Mouse (Mus musculus) stomach, embryonic 16.5 days (tissue): Measurements from ENCODE around the gene Prss16. TPM values are rescaled to one million over a fixed set of nuclear protein-coding genes. Genes with fewer than 3 reads are reported as not detected.

Experiments used
- ATAC-seq: fragments of 200-750 bp; cut with Nextera tagmentation; 2 replicates; pipeline ENCODE4 v1.8.0; 2017; ENCODE audit warnings: moderate number of reproducible peaks, moderate TSS enrichment; ENCODE audit not compliant: insufficient read depth, low FRiP score
- H3K27ac ChIP-seq: fragments of 300-500 bp; sonication (generic); 2 replicates; pipeline ENCODE4 v1.5.1; 2014; ENCODE audit warnings: low read length
- H3K27me3 ChIP-seq: fragments of 300-500 bp; sonication (generic); 2 replicates; pipeline ENCODE4 v1.6.1; 2014; ENCODE audit warnings: low read length, control low read depth, mixed read lengths; ENCODE audit not compliant: control insufficient read depth, insufficient read depth
- H3K36me3 ChIP-seq: fragments of 300-500 bp; sonication (generic); 2 replicates; pipeline ENCODE4 v1.6.1; 2014; ENCODE audit warnings: low read length; ENCODE audit not compliant: control insufficient read depth, insufficient read depth
- H3K4me1 ChIP-seq: fragments of 300-500 bp; sonication (generic); 2 replicates; pipeline ENCODE4 v1.6.1; 2014; ENCODE audit warnings: low read length, control low read depth, mixed read lengths; ENCODE audit not compliant: control insufficient read depth, insufficient read depth
- H3K4me2 ChIP-seq: fragments of 300-500 bp; sonication (generic); 2 replicates; pipeline ENCODE4 v1.6.1; 2014; ENCODE audit warnings: low read depth, low read length, mixed read lengths
- H3K4me3 ChIP-seq: fragments of 300-500 bp; sonication (generic); replicated peaks from 2 replicates; pipeline ENCODE4 v1.5.1; 2014; ENCODE audit warnings: mild to moderate bottlenecking, low read length
- H3K9ac ChIP-seq: fragments of 300-500 bp; sonication (generic); 2 replicates; pipeline ENCODE4 v1.6.1; 2014; ENCODE audit warnings: low read length
- H3K9me3 ChIP-seq: fragments of 300-500 bp; sonication (generic); replicated peaks from 2 replicates; pipeline ENCODE4 v1.6.1; 2016; ENCODE audit warnings: low read length, control low read depth; ENCODE audit not compliant: control insufficient read depth
- WGBS: fragments of 180-500 bp; shearing (Covaris S2); extraction: QIAGEN DNeasy Blood & Tissue Kit; methylation state at CpG from one replicate; pipeline ENCODE4 v1.1.7; 2014; 5-methylcytosine and 5-hydroxymethylcytosine counted together
- microRNA-seq: library from miRNA; unstranded; fragments of <30 nt; microRNA quantifications from one replicate; pipeline ENCODE4, GENCODE M21; 2016
- polyA plus RNA-seq: library from polyadenylated mRNA; unstranded; fragments of >200 nt; fragmentation: Nextera tagmentation; extraction: Ambion mirVana; gene quantifications from 2 replicates; pipeline ENCODE4 v1.2.1, GENCODE M21; 2015

Prss16 gene
- polyA plus RNA-seq, 1 experiment from 2014 or later = 0.92 TPM

- no peak overlapping the region for H3K9ac ChIP-seq
- ATAC-seq = no peak
- no peaks in the 10 kb centered on the region for H3K36me3 ChIP-seq
- H3K4me3 ChIP-seq = no peak overlapping the region
- WGBS = 45% methylated on average over 2 of the region's 2 CpGs
- no peaks in the 10 kb centered on the region for H3K9me3 ChIP-seq
- no peaks in the 10 kb centered on the region for H3K4me1 ChIP-seq
- no peak overlapping the region for H3K27ac ChIP-seq
- no peak overlapping the region for H3K4me2 ChIP-seq
- H3K27me3 ChIP-seq = no peaks in the 10 kb centered on the region
Measured at GRCm38 (mm10) chr13:21969816-21970215, 39.7 kb downstream of the Prss16 start.

DNA sequence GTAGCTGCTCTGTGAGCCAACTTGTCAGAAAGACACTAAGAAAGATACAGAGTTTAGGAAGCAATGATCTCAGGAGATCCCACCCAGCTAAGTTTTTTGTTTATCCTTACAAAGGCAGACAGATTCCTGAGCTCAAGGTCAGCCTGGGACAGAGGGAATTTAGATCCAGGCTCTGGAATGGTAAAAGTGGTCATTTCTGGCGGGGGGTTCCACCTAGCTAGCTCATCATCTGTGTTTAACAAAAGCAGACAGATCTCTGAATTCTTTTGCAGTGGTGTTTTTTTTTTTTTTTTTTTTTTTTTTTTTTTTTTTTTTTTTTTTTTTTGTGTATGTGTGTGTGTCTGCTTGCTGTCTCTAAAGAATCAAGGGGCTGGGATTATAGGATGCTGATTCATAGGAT is 40.3 kb downstream of the Prss16 start:
- Histone ChIP-seq H3K4me2 (no peak overlapping the region), H3K36me3 (no peaks in the 10 kb centered on the region), H3K4me3 (no peak overlapping the region), H3K9me3 (no peaks in the 10 kb centered on the region), H3K4me1 (no peaks in the 10 kb centered on the region), H3K9ac (no peak overlapping the region), H3K27ac (no peak overlapping the region), H3K27me3 (no peaks in the 10 kb centered on the region)
- 52% methylated on average over 1 of the region's 1 CpGs for WGBS
- no peak for ATAC-seq

Small RNAs within 50 kb of the gene (microRNA-seq; reads per million reads assigned to microRNA genes)
- 0.50 reads per million for gene Gm44390
- gene Gm44486 = not detected

Other genes with a start within 250 kb of the Prss16 start
- 9.6 and 10.6 TPM in 2 replicates for gene Hist1h1b, start 229.1 kb downstream of the Prss16 start, polyA plus RNA-seq
- 59.9 and 94.5 TPM in 2 replicates for gene Hist1h3i, start 226.4 kb downstream of the Prss16 start, polyA plus RNA-seq
- gene Hist1h2an, start 222.5 kb downstream of the Prss16 start, polyA plus RNA-seq = 1.9 and 2.6 TPM in 2 replicates
- 0.77 and 1.4 TPM in 2 replicates for gene Hist1h2bp, start 222.3 kb downstream of the Prss16 start, polyA plus RNA-seq
- gene Hist1h2bq, start 199.5 kb downstream of the Prss16 start, polyA plus RNA-seq = 9.1 and 14.2 TPM in 2 replicates
- gene Hist1h2ao, start 199.3 kb downstream of the Prss16 start, polyA plus RNA-seq = 1.5 TPM in 1 of 2 replicates, not detected in the other
- gene Hist1h4m, start 198.0 kb downstream of the Prss16 start, polyA plus RNA-seq = not detected in 2 replicates
- 13.0 and 15.5 TPM in 2 replicates for gene Hist1h4n, start 177.5 kb downstream of the Prss16 start, polyA plus RNA-seq
- 1,905 and 2,657 TPM in 2 replicates for gene Hist1h2ap, start 176.2 kb downstream of the Prss16 start, polyA plus RNA-seq
- 11.8 and 18.5 TPM in 2 replicates for gene Hist1h2br, start 176.0 kb downstream of the Prss16 start, polyA plus RNA-seq
- gene Zfp184, start 64.6 kb downstream of the Prss16 start, polyA plus RNA-seq = 5.3 and 6.2 TPM in 2 replicates
- gene Pom121l2, start 28.5 kb downstream of the Prss16 start, polyA plus RNA-seq = 0.09 TPM in 1 of 2 replicates, not detected in the other
- 10.9 TPM in 1 of 2 replicates, not detected in the other for gene Hist1h2ah, start 25.8 kb upstream of the Prss16 start, polyA plus RNA-seq
- gene Hist1h2bk, start 26.1 kb upstream of the Prss16 start, polyA plus RNA-seq = 2.6 and 4.0 TPM in 2 replicates
- gene Hist1h4i, start 31.6 kb upstream of the Prss16 start, polyA plus RNA-seq = 13.4 and 15.5 TPM in 2 replicates
- gene Hist1h2ag, start 33.2 kb upstream of the Prss16 start, polyA plus RNA-seq = 17.8 and 25.3 TPM in 2 replicates
- gene Hist1h2bj, start 33.5 kb upstream of the Prss16 start, polyA plus RNA-seq = 5.6 and 10.3 TPM in 2 replicates
- gene Vmn1r188, start 74.7 kb upstream of the Prss16 start, polyA plus RNA-seq = not detected in 2 replicates
- gene Vmn1r189, start 96.1 kb upstream of the Prss16 start, polyA plus RNA-seq = not detected in 2 replicates
- not detected in 2 replicates for gene Vmn1r191, start 174.2 kb upstream of the Prss16 start, polyA plus RNA-seq
- not detected in 2 replicates for gene Vmn1r192, start 181.4 kb upstream of the Prss16 start, polyA plus RNA-seq
- gene Vmn1r193, start 213.4 kb upstream of the Prss16 start, polyA plus RNA-seq = not detected in 2 replicates
- not detected in 2 replicates for gene Vmn1r194, start 234.5 kb upstream of the Prss16 start, polyA plus RNA-seq